Mouse (Mus musculus): ENCODE measurements around the gene Cog6. TPM values are rescaled to one million over a fixed set of nuclear protein-coding genes. Genes with fewer than 3 reads are reported as not detected.

The Cog6 gene
- 10 to 100 TPM; 33.1 to 34.8 TPM for total RNA-seq (2021)

DNA sequence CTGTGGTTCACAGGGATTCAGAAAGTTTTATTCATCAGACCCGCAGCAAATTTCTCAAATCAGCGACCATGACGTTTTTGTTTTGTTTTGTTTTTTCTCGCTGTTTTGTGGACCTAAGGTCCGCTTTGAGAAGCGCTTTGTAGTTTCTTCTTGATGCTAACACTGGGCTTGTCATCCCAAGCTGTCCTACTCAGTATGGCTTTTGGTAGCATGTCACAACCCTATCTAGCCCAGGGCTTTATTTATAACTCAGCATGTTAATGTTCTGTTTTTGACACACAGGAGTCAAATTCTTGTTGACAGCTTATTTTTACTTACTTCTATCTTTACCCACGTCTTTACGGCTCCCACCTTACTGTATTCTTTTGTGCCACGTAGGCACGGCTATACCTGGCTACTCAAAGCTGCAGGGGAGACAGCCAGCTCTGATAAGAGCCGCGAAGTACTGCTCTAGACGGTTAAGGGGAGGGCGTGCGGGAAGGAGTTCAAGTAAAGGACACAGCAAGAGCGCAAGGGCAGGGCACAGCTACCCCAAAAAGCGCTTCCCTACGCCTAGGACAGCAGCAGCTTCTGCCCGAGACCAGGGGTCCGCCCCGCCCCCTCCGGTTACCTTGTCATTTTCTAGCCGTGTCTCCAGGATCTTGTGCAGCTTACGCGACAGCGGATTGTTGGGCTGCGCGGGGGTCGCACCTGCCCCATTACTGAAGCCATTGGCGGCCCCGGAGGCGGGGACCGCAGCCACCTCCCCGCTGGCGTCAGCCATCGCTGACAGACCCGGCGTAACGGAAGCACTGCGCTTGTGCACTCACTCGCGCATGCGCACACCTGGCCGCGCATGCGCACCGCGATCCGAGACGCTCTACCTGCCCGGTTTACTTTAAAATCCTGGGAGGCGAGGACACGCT is at the start of gene Cog6:
TSS of gene Cog6 (minus strand) at position 802 of the 905 bp plus-strand sequence.
- intact Hi-C loops (cut with DNase I): no loop called here
- DNase-seq (ENCODE audit: extremely low spot score in 1 of 2, low spot score in 2 of 2): peak; percentile 73 to 90

- intact Hi-C loops (cut with DNase I): no loop called here
- no peak for DNase-seq (ENCODE audit: extremely low spot score in 1 of 2, low spot score in 2 of 2)
Observed at GRCm38 (mm10) chr3:53066095-53066372, 49.0 kb upstream of the Cog6 start.

DNA sequence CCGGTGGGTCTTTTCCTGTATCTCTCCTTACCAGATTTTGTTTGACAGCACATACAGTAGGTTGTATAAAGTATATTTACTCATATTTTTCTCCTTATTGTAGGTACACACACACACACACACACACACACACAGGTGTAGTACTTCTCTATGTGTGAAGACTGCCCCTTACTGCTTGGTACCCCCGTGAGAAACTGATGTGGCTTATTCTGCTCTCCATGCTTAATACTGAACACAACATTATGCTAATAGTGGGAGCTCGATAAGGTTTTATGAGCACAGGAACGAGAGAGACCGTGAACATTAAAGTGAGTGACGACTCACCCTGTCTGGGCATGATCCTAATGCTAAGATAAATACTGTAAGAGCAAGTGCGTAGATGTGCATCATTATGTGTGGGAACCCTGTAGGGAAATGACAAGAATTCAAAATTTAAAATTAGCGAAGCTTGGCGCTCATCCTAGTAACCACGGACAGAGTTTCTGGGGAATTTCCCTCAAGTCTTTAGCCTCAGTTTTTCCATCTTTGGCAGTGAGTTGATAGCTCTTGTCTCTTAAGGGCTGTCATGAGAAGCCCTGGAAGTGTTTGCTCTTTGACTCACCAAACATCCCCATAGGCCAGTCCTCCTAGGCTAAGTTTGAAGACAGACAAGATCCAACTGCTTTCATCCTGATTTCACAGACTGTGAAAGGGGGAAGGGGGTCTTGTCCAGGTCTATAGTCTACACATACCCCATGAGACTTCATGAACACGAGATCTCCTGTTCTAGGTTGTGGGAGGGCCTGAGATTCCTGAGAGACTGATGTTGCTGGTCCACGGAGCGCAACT is 48.4 kb upstream of the Cog6 start:
- intact Hi-C loops (cut with DNase I): no loop called here
- DNase-seq (ENCODE audit: extremely low spot score in 1 of 2, low spot score in 2 of 2): no peak

GRCm38 (mm10) chr3:53063423-53064147 is 46.5 kb upstream of the Cog6 start:
- intact Hi-C loops (cut with DNase I): no loop called here
- DNase-seq (ENCODE audit: extremely low spot score in 1 of 2, low spot score in 2 of 2): no peak

DNA sequence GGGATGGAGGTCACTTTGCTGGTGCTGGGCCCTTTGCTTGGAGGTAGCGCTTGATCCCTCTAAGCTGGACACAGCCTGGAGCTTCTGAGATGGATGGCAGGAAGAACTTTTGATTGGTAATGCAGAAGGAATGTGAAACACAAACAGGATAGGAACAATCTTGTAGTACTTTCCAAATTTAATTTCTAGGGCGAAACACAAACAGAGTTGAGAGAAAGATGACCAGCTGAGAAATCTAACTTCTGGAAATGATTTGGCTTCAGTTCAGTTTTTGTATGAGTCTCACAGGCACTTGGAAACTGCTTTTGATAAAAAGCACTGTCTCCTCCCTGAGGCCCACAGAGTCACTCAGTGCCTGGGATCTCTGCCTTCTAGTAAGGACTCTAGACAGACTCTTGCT is 42.9 kb upstream of the Cog6 start:
- no peak for DNase-seq (ENCODE audit: extremely low spot score in 1 of 2, low spot score in 2 of 2)
- intact Hi-C loops (cut with DNase I): no loop called here

DNA sequence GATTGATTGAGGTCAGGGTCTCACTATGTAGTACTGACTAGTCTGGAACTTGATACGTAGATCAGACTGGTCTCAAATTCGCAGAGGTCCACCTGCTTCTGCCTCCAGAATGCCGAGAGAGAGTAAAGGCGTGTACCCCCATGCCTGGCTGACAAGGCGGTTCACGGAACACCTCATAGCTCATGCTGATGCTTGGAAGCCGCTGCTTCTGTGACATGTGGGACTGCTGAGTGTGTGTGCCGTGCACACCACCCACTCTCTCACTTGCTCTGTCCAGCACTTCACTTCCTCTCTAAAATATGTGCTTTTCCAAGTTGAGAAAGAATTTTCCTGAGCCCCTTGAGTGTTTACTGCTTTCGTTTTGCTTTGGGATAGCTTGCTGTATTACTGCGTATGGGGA is 39.4 kb upstream of the Cog6 start:
- intact Hi-C loops (cut with DNase I): no loop called here
- DNase-seq (ENCODE audit: extremely low spot score in 1 of 2, low spot score in 2 of 2): no peak

DNA sequence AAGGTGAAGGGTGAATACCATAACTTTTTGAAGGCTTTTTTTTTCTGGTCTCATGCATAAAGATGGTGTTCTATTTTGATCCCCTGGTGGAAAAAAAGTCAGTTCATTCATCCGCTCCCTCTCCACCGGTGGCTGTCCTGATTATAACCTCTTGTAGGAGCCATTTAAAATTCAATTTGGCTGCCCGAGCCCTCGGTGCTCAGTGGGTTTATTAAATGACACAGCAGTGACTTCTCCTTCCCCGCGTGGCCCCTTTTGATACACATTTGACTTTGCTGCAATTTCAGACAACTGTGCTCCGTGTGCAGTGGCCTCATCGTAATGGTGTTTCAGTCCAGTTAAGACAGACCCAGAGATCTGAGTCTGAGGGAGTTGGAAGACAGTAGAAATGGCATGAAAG is 35.3 kb upstream of the Cog6 start:
- no peak for DNase-seq (ENCODE audit: extremely low spot score in 1 of 2, low spot score in 2 of 2)
- intact Hi-C loops (cut with DNase I): no loop called here

GRCm38 (mm10) chr3:53046371-53046770 is 29.3 kb upstream of the Cog6 start:
- intact Hi-C loops (cut with DNase I): loop anchor here (10.0 kb wide), 1 partner anchor 198 kb away; no protein-coding TSS in a partner anchor
- DNase-seq (ENCODE audit: extremely low spot score in 1 of 2, low spot score in 2 of 2): no peak

GRCm38 (mm10) chr3:53045697-53046096 is 28.7 kb upstream of the Cog6 start:
- no peak for DNase-seq (ENCODE audit: extremely low spot score in 1 of 2, low spot score in 2 of 2)
- intact Hi-C loops (cut with DNase I): loop anchor here (10.0 kb wide), 1 partner anchor 199 kb away; no protein-coding TSS in a partner anchor

GRCm38 (mm10) chr3:53044682-53045299 is 27.8 kb upstream of the Cog6 start:
- intact Hi-C loops (cut with DNase I): loop anchor here (5.0 to 10.0 kb wide), 2 partner anchors 200 to 283 kb away; no protein-coding TSS in a partner anchor
- DNase-seq (ENCODE audit: extremely low spot score in 1 of 2, low spot score in 2 of 2): no peak

DNA sequence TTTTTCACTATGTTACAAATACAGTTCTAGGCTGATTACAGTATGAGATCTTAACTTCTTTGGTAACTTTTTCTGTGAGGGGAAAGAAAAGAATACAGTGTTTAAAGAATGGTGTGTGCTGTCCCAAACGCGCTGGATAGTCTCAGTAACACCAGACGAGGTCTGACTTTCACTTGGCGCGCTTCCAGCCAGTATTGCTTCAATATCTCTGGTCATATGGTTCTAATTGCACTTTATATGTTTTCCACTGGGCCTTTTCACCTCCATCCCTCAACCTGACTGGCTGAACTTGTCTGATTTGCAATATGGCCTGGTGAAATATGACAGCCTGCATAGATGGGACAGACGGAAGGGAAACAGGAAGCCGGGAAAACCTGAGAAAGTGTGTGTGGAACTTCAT is 27.2 kb upstream of the Cog6 start:
- DNase-seq (ENCODE audit: extremely low spot score in 1 of 2, low spot score in 2 of 2): peak in 1 of 2 experiments; percentile 39
- intact Hi-C loops (cut with DNase I): loop anchor here (5.0 to 10.0 kb wide), 2 partner anchors 201 to 283 kb away; no protein-coding TSS in a partner anchor

GRCm38 (mm10) chr3:53043206-53043780 is 26.3 kb upstream of the Cog6 start:
- intact Hi-C loops (cut with DNase I): loop anchor here (5.0 to 10.0 kb wide), 2 partner anchors 202 to 284 kb away; no protein-coding TSS in a partner anchor
- DNase-seq (ENCODE audit: extremely low spot score in 1 of 2, low spot score in 2 of 2): no peak

- DNase-seq (ENCODE audit: extremely low spot score in 1 of 2, low spot score in 2 of 2): no peak
- intact Hi-C loops (cut with DNase I): loop anchor here (5.0 to 10.0 kb wide), 2 partner anchors 203 to 285 kb away; no protein-coding TSS in a partner anchor
Observed at GRCm38 (mm10) chr3:53042240-53042567, 25.2 kb upstream of the Cog6 start.

- DNase-seq (ENCODE audit: extremely low spot score in 1 of 2, low spot score in 2 of 2): peak; percentile 34 to 85
- intact Hi-C loops (cut with DNase I): loop anchor here (5.0 to 10.0 kb wide), 2 partner anchors 203 to 286 kb away; no protein-coding TSS in a partner anchor
Observed at GRCm38 (mm10) chr3:53041411-53042239, 24.6 kb upstream of the Cog6 start, which contains the start of gene Lhfp. Gene Lhfp, plus strand, starts transcription at chr3:53041528.

- no peak for DNase-seq (ENCODE audit: extremely low spot score in 1 of 2, low spot score in 2 of 2)
- intact Hi-C loops (cut with DNase I): loop anchor here (5.0 to 10.0 kb wide), 2 partner anchors 204 to 286 kb away; no protein-coding TSS in a partner anchor
Observed at GRCm38 (mm10) chr3:53040593-53041410, 23.8 kb upstream of the Cog6 start.

- intact Hi-C loops (cut with DNase I): loop anchor here (5.0 to 10.0 kb wide), 2 partner anchors 205 to 288 kb away; no protein-coding TSS in a partner anchor
- no peak for DNase-seq (ENCODE audit: extremely low spot score in 1 of 2, low spot score in 2 of 2)
Observed at GRCm38 (mm10) chr3:53039746-53040145, 22.7 kb upstream of the Cog6 start.

All from left cerebral cortex, postnatal 10 days (tissue).